Mouse (Mus musculus) MEL (cell line): ENCODE data around the gene Fbrsl1. TPM values are rescaled to one million over a fixed set of nuclear protein-coding genes. Genes with fewer than 3 reads are reported as not detected.

Source experiments
- DNase-seq: peaks from one replicate; pipeline ENCODE4 v3.0.0; 2011; ENCODE audit warnings: low read depth, low spot score
- H3K27ac ChIP-seq: 2 replicates; pipeline ENCODE4 v1.5.1; 2012; ENCODE audit warnings: low read depth, mild to moderate bottlenecking, control low read depth, low read length, moderate library complexity; ENCODE audit not compliant: control insufficient read depth
- H3K27me3 ChIP-seq, 2 experiments: fragments of 150-350 bp in 1 of 2; sonication (generic) in 1 of 2; 2 replicates each; pipeline ENCODE4 v1.6.1; 2012; ENCODE audit warnings: low read length in 2 of 2, mild to moderate bottlenecking in 2 of 2, improper control_type of control experiment in 1 of 2, moderate library complexity in 1 of 2; ENCODE audit not compliant: insufficient read depth in 2 of 2, control insufficient read depth in 1 of 2
- H3K36me3 ChIP-seq, 2 experiments: 2 replicates each; pipeline ENCODE4 v1.6.1; 2012 to 2014; ENCODE audit warnings: low read length in 2 of 2, improper control_type of control experiment in 1 of 2, inconsistent platforms in 1 of 2, mild to moderate bottlenecking in 1 of 2; ENCODE audit not compliant: insufficient read depth in 2 of 2, control insufficient read depth in 1 of 2
- H3K4me1 ChIP-seq, 2 experiments: fragments of 150-350 bp in 1 of 2; sonication (generic) in 1 of 2; 2 replicates each; pipeline ENCODE4 v1.6.1; 2012; ENCODE audit warnings: low read length in 2 of 2, improper control_type of control experiment in 1 of 2, mild to moderate bottlenecking in 1 of 2; ENCODE audit not compliant: insufficient read depth in 2 of 2, control insufficient read depth in 1 of 2
- H3K4me3 ChIP-seq, 2 experiments: fragments of 150-350 bp in 1 of 2; sonication (generic) in 1 of 2; 2 replicates each; pipeline ENCODE4 v1.5.1; 2012; ENCODE audit warnings: low read depth in 2 of 2, low read length in 2 of 2, mild to moderate bottlenecking in 2 of 2, moderate library complexity in 2 of 2, control low read depth in 1 of 2, improper control_type of control experiment in 1 of 2; ENCODE audit not compliant: control insufficient read depth in 1 of 2, insufficient read depth in 1 of 2
- H3K79me2 ChIP-seq: 2 replicates; pipeline ENCODE4 v1.6.1; 2012; ENCODE audit warnings: mild to moderate bottlenecking, low read length, moderate library complexity; ENCODE audit not compliant: control insufficient read depth, poor library complexity, insufficient read depth
- H3K9ac ChIP-seq: 2 replicates; pipeline ENCODE4 v1.6.1; 2012; ENCODE audit warnings: low read depth, mild to moderate bottlenecking, control low read depth, low read length, moderate library complexity; ENCODE audit not compliant: control insufficient read depth, poor library complexity, severe bottlenecking
- H3K9me3 ChIP-seq: fragments of 150-350 bp; sonication (generic); replicated peaks from 2 replicates; pipeline ENCODE4 v1.6.1; 2012; ENCODE audit warnings: mild to moderate bottlenecking, low read length, improper control_type of control experiment, moderate library complexity; ENCODE audit not compliant: insufficient read depth
- CHD1 ChIP-seq: IDR thresholded peaks from 2 replicates; pipeline ENCODE4 v1.6.1; 2012; ENCODE audit warnings: low read depth, mild to moderate bottlenecking, inconsistent platforms, low read length, improper control_type of control experiment
- CTCF ChIP-seq, 3 experiments: IDR thresholded peaks in 2 of 3; conservative IDR thresholded peaks in 1 of 3; 2 replicates each; pipeline ENCODE4 v1.5.1; 2011 to 2012; ENCODE audit warnings: low read length in 3 of 3, low read depth in 2 of 3, mild to moderate bottlenecking in 2 of 3, improper control_type of control experiment in 1 of 3, inconsistent platforms in 1 of 3, mixed read lengths in 1 of 3, moderate library complexity in 1 of 3; ENCODE audit not compliant: control insufficient read depth in 1 of 3, insufficient read depth in 1 of 3, poor library complexity in 1 of 3, severe bottlenecking in 1 of 3
- E2F4 ChIP-seq: IDR thresholded peaks from 2 replicates; pipeline ENCODE4 v1.6.1; 2011; ENCODE audit warnings: low read depth, low read length, improper control_type of control experiment, borderline replicate concordance
- GABPA ChIP-seq: IDR thresholded peaks from 2 replicates; pipeline ENCODE4 v1.6.1; 2012; ENCODE audit warnings: low read depth, mild to moderate bottlenecking, inconsistent platforms, low read length, improper control_type of control experiment, moderate library complexity
- KAT2A ChIP-seq: conservative IDR thresholded peaks from 2 replicates; pipeline ENCODE4 v1.6.1; 2012; ENCODE audit warnings: low read depth, low read length, improper control_type of control experiment, inconsistent platforms
- MAFK ChIP-seq: IDR thresholded peaks from 2 replicates; pipeline ENCODE4 v1.6.1; 2011; ENCODE audit warnings: low read depth, mild to moderate bottlenecking, low read length, improper control_type of control experiment, borderline replicate concordance
- POLR2A ChIP-seq, 2 experiments: IDR thresholded peaks; 2 replicates each; pipeline ENCODE4 v1.6.1; 2011 to 2012; ENCODE audit warnings: low read length in 2 of 2, mild to moderate bottlenecking in 2 of 2, control low read depth in 1 of 2, improper control_type of control experiment in 1 of 2, low read depth in 1 of 2, moderate library complexity in 1 of 2; ENCODE audit not compliant: control insufficient read depth in 1 of 2, insufficient read depth in 1 of 2, poor library complexity in 1 of 2
- POLR2AphosphoS2 ChIP-seq: IDR thresholded peaks from 2 replicates; pipeline ENCODE4 v1.6.1; 2011; ENCODE audit warnings: low read length, improper control_type of control experiment
- SMC3 ChIP-seq: IDR thresholded peaks from 2 replicates; pipeline ENCODE4 v1.6.1; 2011; ENCODE audit warnings: low read depth, low read length, improper control_type of control experiment
- UBTF ChIP-seq: IDR thresholded peaks from 2 replicates; pipeline ENCODE4 v1.6.1; 2012; ENCODE audit warnings: low read depth, mild to moderate bottlenecking, inconsistent platforms, low read length, improper control_type of control experiment, moderate library complexity, borderline replicate concordance; ENCODE audit not compliant: insufficient read depth
- USF2 ChIP-seq, 2 experiments: IDR thresholded peaks; 2 replicates each; pipeline ENCODE4 v1.6.1; 2011 to 2012; ENCODE audit warnings: improper control_type of control experiment in 2 of 2, low read length in 2 of 2, borderline replicate concordance in 1 of 2, inconsistent platforms in 1 of 2, low read depth in 1 of 2, mild to moderate bottlenecking in 1 of 2; ENCODE audit not compliant: insufficient read depth in 1 of 2
- ZKSCAN1 ChIP-seq: IDR thresholded peaks from 2 replicates; pipeline ENCODE4 v1.6.1; 2012; ENCODE audit warnings: low read depth, mild to moderate bottlenecking, inconsistent platforms, low read length, improper control_type of control experiment, moderate library complexity
- ZMIZ1 ChIP-seq: IDR thresholded peaks from 2 replicates; pipeline ENCODE4 v1.6.1; 2012; ENCODE audit warnings: low read depth, mild to moderate bottlenecking, inconsistent platforms, low read length, improper control_type of control experiment, moderate library complexity
- ZNF384 ChIP-seq: IDR thresholded peaks from 2 replicates; pipeline ENCODE4 v1.6.1; 2012; ENCODE audit warnings: low read depth, mild to moderate bottlenecking, inconsistent platforms, low read length, improper control_type of control experiment
- polyA plus RNA-seq, 2 experiments: library from polyadenylated mRNA; stranded (reverse) in 1 of 2; unstranded in 1 of 2; fragments of >175 nt in 1 of 2; fragments of >200 nt in 1 of 2; gene quantifications; 2 replicates each; pipeline versions ENCODE4 v1.2.1 to v1.2.4; 2012; ENCODE audit warnings: low replicate concordance in 2 of 2, low read depth in 1 of 2; ENCODE audit not compliant: insufficient read length in 2 of 2, insufficient read depth in 1 of 2, missing spikeins in 1 of 2
- total RNA-seq: library from RNA; depleted of rRNA; stranded (reverse); fragments of 300-350 nt; gene quantifications from 2 replicates; pipeline ENCODE4 v1.2.3, GENCODE M21; 2012

Fbrsl1 gene
- total and polyA plus RNA-seq, 3 experiments = 12.7 to 56.1 TPM; not detected in 1

GRCm38 (mm10) chr5:110455272-110455671 is 7.0 kb upstream of the Fbrsl1 start:
- no peak for DNase-seq
- H3K9me3 ChIP-seq = no peaks in the 10 kb centered on the region
- H3K36me3 ChIP-seq = no peaks in the 10 kb centered on the region
- no peaks in the 10 kb centered on the region; a peak in 1 of 4 replicates for H3K27me3 ChIP-seq
- 0 out of 4 replicates have a peak, but pooled peaks cover 0 to 2% of the 10 kb centered on the region in 2 experiments for H3K4me1 ChIP-seq
- TF ChIP-seq UBTF (no peak), SMC3 (no peak), ZMIZ1 (no peak), KAT2A (no peak), POLR2A (IDR thresholded peaks at IDR 0.05; ENCODE audit: control insufficient read depth in 1 of 2, insufficient read depth in 1 of 2, low read depth in 1 of 2, low read length in 2 of 2, poor library complexity in 1 of 2) (no peak), E2F4 (no peak), CTCF (IDR thresholded peaks at IDR 0.05 in 2 of 3, conservative IDR thresholded peaks at IDR 0.05 in 1 of 3; ENCODE audit: control insufficient read depth in 1 of 3, insufficient read depth in 1 of 3, low read depth in 2 of 3, low read length in 3 of 3, poor library complexity in 1 of 3, severe bottlenecking in 1 of 3) (no peak), MAFK (no peak)
- H3K9ac ChIP-seq = no peak overlapping the region
- H3K27ac ChIP-seq = no peak overlapping the region
- H3K4me3 ChIP-seq = no peak overlapping the region
- no peaks in the 10 kb centered on the region for H3K79me2 ChIP-seq

GRCm38 (mm10) chr5:110449294-110449693 is 991 bp upstream of the Fbrsl1 start:
- no peaks in the 10 kb centered on the region for H3K9me3 ChIP-seq
- peak overlapping the region; percentile 57 to 75; a peak in 3 of 4 replicates for H3K4me3 ChIP-seq
- H3K9ac ChIP-seq = no peak overlapping the region; the same call in 1 of the 2 replicates
- H3K36me3 ChIP-seq = peaks cover 0 to 9% of the 10 kb centered on the region in 2 experiments; a peak in 2 of 4 replicates
- no peak for TF ChIP-seq ZNF384
- no peak for TF ChIP-seq GABPA
- TF ChIP-seq ZKSCAN1 = no peak
- TF ChIP-seq POLR2AphosphoS2 = no peak
- TF ChIP-seq USF2 (IDR thresholded peaks at IDR 0.05; ENCODE audit: borderline replicate concordance in 1 of 2, insufficient read depth in 1 of 2, low read depth in 1 of 2, low read length in 2 of 2) = no peak
- no peak for TF ChIP-seq CHD1
- no peaks in the 10 kb centered on the region; a peak in 1 of 4 replicates for H3K27me3 ChIP-seq
- DNase-seq = no peak
- peaks cover 36% of the 10 kb centered on the region for H3K79me2 ChIP-seq
- peaks cover 5 to 18% of the 10 kb centered on the region in 2 experiments; a peak in 3 of 4 replicates for H3K4me1 ChIP-seq
- H3K27ac ChIP-seq = no peak overlapping the region
